Mouse (Mus musculus) forebrain, embryonic 11.5 days (tissue): ENCODE results near the gene Gm29776. TPM values are rescaled to one million over a fixed set of nuclear protein-coding genes. Genes with fewer than 3 reads are reported as not detected.

ENCODE experiments used
- ATAC-seq: fragments of 200-750 bp; cut with Nextera tagmentation; replicated peaks from 2 replicates; pipeline ENCODE4 v1.8.0; 2017; ENCODE audit warnings: moderate TSS enrichment; ENCODE audit not compliant: low FRiP score
- DNase-seq: peaks from one replicate; pipeline ENCODE4 v3.0.0-alpha.2; 2017; ENCODE audit warnings: low spot score
- H3K27ac ChIP-seq: fragments of 300-500 bp; sonication (generic); 2 replicates; pipeline ENCODE4 v1.5.1; 2014; ENCODE audit warnings: low read depth, low read length
- H3K27me3 ChIP-seq: fragments of 300-500 bp; sonication (generic); 2 replicates; pipeline ENCODE4 v1.6.1; 2014; ENCODE audit warnings: mild to moderate bottlenecking, low read length, mixed read lengths; ENCODE audit not compliant: control insufficient read depth, insufficient read depth
- H3K36me3 ChIP-seq: fragments of 300-500 bp; sonication (generic); 2 replicates; pipeline ENCODE4 v1.6.1; 2014; ENCODE audit warnings: mild to moderate bottlenecking, low read length, moderate library complexity, mixed read lengths; ENCODE audit not compliant: control insufficient read depth, insufficient read depth
- H3K4me1 ChIP-seq: fragments of 300-500 bp; sonication (generic); replicated peaks from 2 replicates; pipeline ENCODE4 v1.6.1; 2014; ENCODE audit warnings: low read length, mixed read lengths; ENCODE audit not compliant: control insufficient read depth, insufficient read depth
- H3K4me2 ChIP-seq: fragments of 300-500 bp; sonication (generic); 2 replicates; pipeline ENCODE4 v1.6.1; 2014; ENCODE audit warnings: low read depth, mild to moderate bottlenecking, low read length, moderate library complexity, mixed read lengths; ENCODE audit not compliant: severe bottlenecking
- H3K4me3 ChIP-seq: fragments of 300-500 bp; sonication (generic); 2 replicates; pipeline ENCODE4 v1.5.1; 2014; ENCODE audit warnings: low read depth, low read length
- H3K9ac ChIP-seq: fragments of 300-500 bp; sonication (generic); 2 replicates; pipeline ENCODE4 v1.6.1; 2014; ENCODE audit warnings: low read length
- H3K9me3 ChIP-seq: fragments of 300-500 bp; sonication (generic); 2 replicates; pipeline ENCODE4 v1.6.1; 2016; ENCODE audit warnings: low read length, mixed read lengths; ENCODE audit not compliant: control insufficient read depth
- WGBS: fragments of 180-500 bp; shearing (Covaris S2); extraction: QIAGEN DNeasy Blood & Tissue Kit; methylation state at CpG from one replicate; pipeline ENCODE4 v1.1.7; 2014; 5-methylcytosine and 5-hydroxymethylcytosine counted together
- polyA plus RNA-seq: library from polyadenylated mRNA; unstranded; fragments of >200 nt; fragmentation: Nextera tagmentation; extraction: Ambion mirVana; gene quantifications from 2 replicates; pipeline ENCODE4 v1.2.1, GENCODE M21; 2014

The Gm29776 gene
- polyA plus RNA-seq, 1 experiment from 2014 or later, result 0.17 TPM

DNA sequence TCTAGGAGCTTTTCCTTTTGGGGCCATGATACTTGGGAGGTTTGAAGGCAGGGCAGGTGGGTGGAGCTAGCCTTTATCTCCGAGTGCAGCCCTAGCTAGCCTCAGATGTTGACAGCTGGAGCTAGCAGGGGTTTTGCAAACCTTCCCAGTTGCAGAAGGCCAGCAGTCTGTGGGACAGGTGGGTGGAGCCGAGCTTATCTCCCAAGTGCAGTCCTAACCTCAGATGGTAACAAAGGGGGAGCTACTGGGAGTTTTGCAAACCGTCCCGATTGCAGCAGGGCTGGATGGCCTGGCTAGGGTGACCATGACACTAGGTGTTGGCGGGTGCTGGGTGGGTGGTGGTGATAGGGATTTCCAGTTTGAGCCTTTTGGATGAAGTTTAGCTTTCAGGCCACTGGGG, 7.2 kb upstream of the Gm29776 start:
- ATAC-seq (no peak), DNase-seq (peak; percentile 51)
- Histone ChIP-seq H3K4me3 (no peak overlapping the region), H3K27ac (no peak overlapping the region), H3K36me3 (no peaks in the 10 kb centered on the region), H3K27me3 (no peaks in the 10 kb centered on the region), H3K4me1 (no peaks in the 10 kb centered on the region), H3K9me3 (no peaks in the 10 kb centered on the region), H3K4me2 (no peak overlapping the region), H3K9ac (no peak overlapping the region)
- WGBS, result 71% methylated on average over 5 of the region's 5 CpGs

DNA sequence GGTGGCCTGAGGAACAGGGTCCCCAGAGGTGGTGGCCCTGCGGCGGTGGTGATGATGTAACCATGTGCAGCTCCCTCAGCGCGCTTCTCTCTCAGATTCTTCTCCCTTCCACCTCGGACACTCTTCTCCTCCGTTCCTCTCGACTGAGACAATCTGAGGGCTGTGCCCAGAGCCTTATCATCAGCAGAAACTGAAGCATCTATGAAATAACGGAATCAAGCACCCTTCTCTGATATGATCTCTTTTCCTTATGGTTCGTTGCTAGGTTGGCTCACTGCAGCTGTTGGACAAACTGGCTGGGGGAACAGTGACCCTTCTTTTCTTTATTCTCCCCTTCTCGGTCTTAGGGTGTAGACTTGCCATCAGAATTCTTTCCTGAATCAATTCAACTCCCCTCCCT, 4.6 kb upstream of the Gm29776 start:
- WGBS, result 72% methylated on average over 10 of the region's 10 CpGs
- no peak for ATAC-seq
- Histone ChIP-seq H3K36me3 (no peaks in the 10 kb centered on the region), H3K4me1 (no peaks in the 10 kb centered on the region), H3K9ac (no peak overlapping the region), H3K4me3 (no peak overlapping the region), H3K9me3 (no peaks in the 10 kb centered on the region), H3K4me2 (no peak overlapping the region), H3K27me3 (no peaks in the 10 kb centered on the region), H3K27ac (no peak overlapping the region)
- DNase-seq, result peak; percentile 39

GRCm38 (mm10) chr14:54701298-54701697, 2.7 kb upstream of the Gm29776 start:
- H3K9ac ChIP-seq, result no peak overlapping the region
- DNase-seq, result peak; percentile 84
- H3K27me3 ChIP-seq, result no peaks in the 10 kb centered on the region
- ATAC-seq, result no peak
- no peak overlapping the region for H3K4me3 ChIP-seq
- H3K36me3 ChIP-seq, result no peaks in the 10 kb centered on the region
- H3K4me1 ChIP-seq, result no peaks in the 10 kb centered on the region
- no peak overlapping the region for H3K4me2 ChIP-seq
- no peak overlapping the region for H3K27ac ChIP-seq
- H3K9me3 ChIP-seq, result no peaks in the 10 kb centered on the region
- WGBS, result 11% methylated on average over 6 of the region's 6 CpGs

- no peak overlapping the region for H3K9ac ChIP-seq
- no peaks in the 10 kb centered on the region for H3K27me3 ChIP-seq
- DNase-seq, result peak; percentile 25
- no peaks in the 10 kb centered on the region for H3K4me1 ChIP-seq
- 53% methylated on average over 3 of the region's 3 CpGs for WGBS
- H3K36me3 ChIP-seq, result no peaks in the 10 kb centered on the region
- no peak overlapping the region for H3K27ac ChIP-seq
- H3K4me2 ChIP-seq, result no peak overlapping the region
- no peak for ATAC-seq
- H3K4me3 ChIP-seq, result no peak overlapping the region
- no peaks in the 10 kb centered on the region for H3K9me3 ChIP-seq
Measured at GRCm38 (mm10) chr14:54699586-54699985, 953 bp upstream of the Gm29776 start.

GRCm38 (mm10) chr14:54696752-54697151, 1.9 kb downstream of the Gm29776 start:
- no peak overlapping the region for H3K9ac ChIP-seq
- peak; percentile 30 for DNase-seq
- no peaks in the 10 kb centered on the region for H3K27me3 ChIP-seq
- H3K27ac ChIP-seq, result no peak overlapping the region
- ATAC-seq, result no peak
- H3K4me3 ChIP-seq, result no peak overlapping the region
- H3K4me2 ChIP-seq, result no peak overlapping the region
- no peaks in the 10 kb centered on the region for H3K4me1 ChIP-seq
- peaks cover 4% of the 10 kb centered on the region for H3K36me3 ChIP-seq
- H3K9me3 ChIP-seq, result no peaks in the 10 kb centered on the region
- WGBS, result 83% methylated on average over 4 of the region's 4 CpGs

GRCm38 (mm10) chr14:54695042-54695441, 3.6 kb downstream of the Gm29776 start:
- ATAC-seq, result no peak
- Histone ChIP-seq H3K9me3 (no peaks in the 10 kb centered on the region), H3K9ac (no peak overlapping the region), H3K36me3 (peaks cover 10% of the 10 kb centered on the region), H3K4me3 (no peak overlapping the region), H3K27ac (no peak overlapping the region), H3K27me3 (no peaks in the 10 kb centered on the region), H3K4me2 (no peak overlapping the region), H3K4me1 (no peaks in the 10 kb centered on the region)
- peak; percentile 26 for DNase-seq
- WGBS, result 81% methylated on average over 6 of the region's 6 CpGs

DNA sequence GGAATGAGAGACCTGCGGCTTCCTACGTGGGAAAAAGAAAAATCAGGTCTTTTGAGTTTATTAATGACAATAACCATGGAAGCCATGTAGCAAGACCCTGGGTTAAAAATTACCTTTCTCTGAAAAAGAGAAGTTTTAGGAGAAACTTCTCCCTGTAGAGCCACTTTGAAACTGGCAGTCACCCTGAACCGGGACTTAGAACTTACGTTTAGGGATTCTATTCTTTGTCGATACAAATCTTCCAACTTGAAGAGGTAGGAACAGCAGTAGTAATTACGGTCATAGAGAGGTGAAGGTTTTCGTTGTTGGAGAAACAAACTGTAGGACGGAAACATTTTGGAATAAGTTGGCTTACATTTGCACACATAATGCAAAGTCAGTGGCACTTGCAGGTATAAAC, 11.4 kb downstream of the Gm29776 start:
- Histone ChIP-seq H3K4me1 (peaks cover 5% of the 10 kb centered on the region; the same call in 1 of the 2 replicates), H3K36me3 (peaks cover 6% of the 10 kb centered on the region), H3K4me3 (peak overlapping the region; percentile 75), H3K9me3 (no peaks in the 10 kb centered on the region), H3K4me2 (peak overlapping the region; percentile 63), H3K27ac (no peak overlapping the region), H3K27me3 (no peaks in the 10 kb centered on the region), H3K9ac (peak overlapping the region; percentile 92)
- DNase-seq, result no peak
- no peak for ATAC-seq
- 7% methylated on average over 8 of the region's 8 CpGs for WGBS

DNA sequence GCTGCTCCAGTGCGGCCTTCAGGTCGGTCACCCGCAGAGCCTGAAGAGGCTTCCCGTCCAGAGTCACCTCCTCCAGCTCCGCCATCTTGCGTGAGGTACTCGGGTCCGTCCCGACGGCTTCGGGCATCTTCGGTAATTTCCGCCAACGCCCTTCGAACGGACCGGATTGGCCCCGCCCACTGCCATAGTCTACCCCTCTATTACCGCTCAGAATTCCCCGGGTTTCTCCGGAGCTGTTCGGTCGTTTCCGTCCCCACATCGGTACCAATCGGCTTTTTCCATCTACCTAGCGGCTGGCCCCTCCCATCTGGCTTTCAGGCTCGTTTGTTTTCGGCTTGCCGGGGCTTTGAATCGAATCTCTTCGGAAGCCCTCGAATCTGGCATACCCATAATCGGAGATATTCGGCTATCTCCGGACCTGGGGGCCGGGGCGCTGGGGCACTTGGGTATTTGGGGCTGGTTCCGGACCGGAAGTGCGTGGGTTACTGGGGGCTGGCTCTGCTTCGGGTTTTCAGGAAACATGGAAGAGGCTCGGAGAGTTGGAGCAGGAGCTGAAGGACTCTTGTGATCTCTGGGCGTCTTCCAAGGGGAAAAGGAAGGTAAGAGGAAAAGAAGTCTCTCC, 12.0 kb downstream of the Gm29776 start, which contains the start of gene Acin1:
Gene Acin1 (minus strand): TSS at position 410 of the 622 bp plus-strand sequence.
- peak within 1 kb of the TSS; percentile 78 for H3K4me2 ChIP-seq
- H3K4me1 ChIP-seq, result peaks cover 5% of the 10 kb centered on the region; the same call in 1 of the 2 replicates
- peak within 1 kb of the TSS; percentile 92 for H3K9ac ChIP-seq
- peak within 1 kb of the TSS; percentile 75 for H3K4me3 ChIP-seq
- no peaks in the 10 kb centered on the region for H3K27me3 ChIP-seq
- WGBS, result under 1% methylated on average over 44 of the region's 44 CpGs
- H3K36me3 ChIP-seq, result peaks cover 6% of the 10 kb centered on the region
- peak; percentile 99 for DNase-seq
- H3K27ac ChIP-seq, result peak within 1 kb of the TSS; percentile 69
- ATAC-seq, result peak; percentile 97
- no peaks in the 10 kb centered on the region for H3K9me3 ChIP-seq

- Histone ChIP-seq H3K9me3 (no peaks in the 10 kb centered on the region), H3K27me3 (no peaks in the 10 kb centered on the region), H3K36me3 (peaks cover 6% of the 10 kb centered on the region), H3K4me3 (peak within 1 kb of the TSS; percentile 75), H3K4me2 (peak within 1 kb of the TSS; percentile 78), H3K9ac (peak within 1 kb of the TSS; percentile 92), H3K4me1 (peaks cover 5% of the 10 kb centered on the region; the same call in 1 of the 2 replicates), H3K27ac (peak within 1 kb of the TSS; percentile 69)
- DNase-seq (peak; percentile 87), ATAC-seq (peak; percentile 78)
- under 1% methylated on average over 41 of the region's 41 CpGs for WGBS
Measured at GRCm38 (mm10) chr14:54686063-54686521, 12.5 kb downstream of the Gm29776 start, which contains the start of gene 1700123O20Rik. TSS of gene 1700123O20Rik (plus strand) at chr14:54686216.
